Mouse (Mus musculus) thymus, postnatal 0 days (tissue): ENCODE measurements around the gene Slc2a10. TPM values are rescaled to one million over a fixed set of nuclear protein-coding genes. Genes with fewer than 3 reads are reported as not detected.

Source experiments
- DNase-seq: peaks from one replicate; pipeline ENCODE4 v3.0.0-alpha.2; 2015; ENCODE audit warnings: low spot score
- polyA plus RNA-seq: library from polyadenylated mRNA; unstranded; fragments of >200 nt; fragmentation: Nextera tagmentation; extraction: Ambion mirVana; gene quantifications from 2 replicates; pipeline ENCODE4 v1.2.1, GENCODE M21; 2015

Gene Slc2a10
- polyA plus RNA-seq: 0.38 and 0.50 TPM in 2 replicates

DNA sequence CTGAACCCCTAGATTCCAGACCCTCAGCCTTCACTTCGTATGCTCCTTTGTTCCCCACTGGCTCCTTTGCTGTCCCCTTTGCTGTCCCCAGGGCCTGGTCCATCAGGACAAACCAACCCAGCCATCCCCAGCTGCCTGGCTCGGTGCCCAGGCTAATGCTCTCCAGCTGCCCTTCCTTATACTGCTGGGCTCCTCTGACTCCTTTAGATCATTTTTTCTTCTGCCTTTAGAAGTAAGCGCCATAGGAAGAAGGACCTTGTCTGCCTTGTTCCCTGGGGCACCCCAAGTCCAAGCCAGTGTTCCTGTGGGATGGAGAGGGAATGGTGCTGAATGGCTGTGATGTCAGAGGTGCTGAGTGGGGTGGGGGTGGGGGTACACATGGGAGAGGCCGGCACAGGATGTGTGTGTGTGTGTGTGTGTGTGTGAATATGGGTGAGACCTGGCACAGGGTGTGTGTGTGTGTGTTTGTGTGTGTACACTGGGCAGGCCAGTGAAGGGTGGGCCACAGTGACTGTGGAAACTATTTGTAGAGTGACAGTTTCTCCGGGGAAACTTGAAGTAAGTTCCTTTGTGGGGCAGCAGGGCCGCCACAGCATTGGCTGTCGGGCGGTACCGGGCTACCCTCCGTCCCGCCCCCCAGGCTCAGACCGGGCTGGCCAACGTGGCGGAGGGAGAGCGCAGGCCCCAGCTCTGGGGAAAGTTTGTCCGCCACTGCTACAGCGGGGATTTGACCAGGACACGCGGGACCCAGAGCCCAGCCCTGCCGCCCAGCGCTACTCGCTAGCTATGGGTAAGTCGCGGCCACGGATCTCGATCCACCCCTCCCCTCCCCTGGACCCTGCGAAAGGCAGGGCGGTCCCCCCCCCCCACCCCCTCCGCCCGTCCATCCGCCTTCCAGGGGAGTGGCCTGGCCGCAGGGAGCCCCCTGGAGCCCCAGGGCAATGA is at the start of gene Slc2a10:
TSS of gene Slc2a10 (plus strand) at position 529 of the 945 bp plus-strand sequence.
- no peak for DNase-seq

DNA sequence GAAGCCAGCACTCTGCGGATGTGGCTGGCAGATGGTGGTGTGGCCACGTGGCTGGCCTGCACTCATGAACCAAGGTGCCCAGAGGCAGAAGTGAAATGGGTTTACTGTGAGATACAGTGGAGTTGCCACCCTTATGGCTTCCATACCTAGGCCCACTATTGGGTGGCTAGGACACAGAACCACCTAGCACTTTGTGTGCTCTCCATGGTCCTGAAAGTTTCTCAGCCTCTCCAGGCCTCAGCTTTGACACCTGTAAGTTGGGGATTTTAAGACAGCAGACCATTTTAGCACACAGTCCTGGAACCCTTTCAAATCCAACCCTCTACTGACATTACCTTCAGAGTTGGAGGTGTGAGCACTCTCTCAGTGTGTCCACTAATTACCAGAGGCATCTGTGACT is 46.9 kb upstream of the Slc2a10 start:
- DNase-seq: peak; percentile 48

DNA sequence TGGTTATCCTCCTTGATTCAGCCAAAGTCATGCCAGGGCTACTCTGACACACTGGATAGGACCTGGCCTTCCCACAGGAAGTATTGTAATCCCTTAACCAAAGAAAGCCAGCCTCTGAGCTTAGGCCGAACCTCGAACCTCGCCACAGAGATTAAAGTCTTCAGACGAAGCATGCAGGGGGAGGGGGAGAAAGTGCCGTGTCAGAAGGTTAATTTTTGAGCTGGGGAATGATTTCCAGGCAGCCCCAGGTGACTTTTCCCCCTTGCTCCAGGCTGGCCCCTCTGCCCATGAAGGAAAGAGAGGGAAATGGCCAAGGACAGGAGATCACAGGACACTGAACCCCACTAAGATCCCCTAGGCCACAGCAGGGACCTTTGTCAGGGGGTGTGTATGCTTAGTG is 45.4 kb upstream of the Slc2a10 start:
- DNase-seq: no peak

DNA sequence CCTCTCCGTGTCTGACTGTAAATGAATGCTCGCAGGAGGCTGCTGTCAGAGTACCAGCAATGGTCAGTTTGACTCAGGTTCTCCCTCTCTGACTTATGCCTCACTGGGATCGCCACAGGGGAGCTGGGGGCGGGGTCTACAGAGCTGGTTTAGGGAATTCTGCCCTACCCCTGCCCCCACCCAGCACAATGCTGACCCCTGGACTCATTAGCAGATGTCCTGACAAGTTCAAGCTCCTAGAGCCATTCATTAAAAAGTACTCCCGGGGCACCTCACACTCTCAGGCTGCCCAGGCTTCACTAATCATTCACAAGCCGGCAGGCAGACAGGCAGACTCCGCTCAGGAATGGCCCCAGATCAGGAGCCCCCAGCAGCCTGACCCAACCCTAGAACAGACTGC is 43.9 kb upstream of the Slc2a10 start:
- no peak for DNase-seq

DNA sequence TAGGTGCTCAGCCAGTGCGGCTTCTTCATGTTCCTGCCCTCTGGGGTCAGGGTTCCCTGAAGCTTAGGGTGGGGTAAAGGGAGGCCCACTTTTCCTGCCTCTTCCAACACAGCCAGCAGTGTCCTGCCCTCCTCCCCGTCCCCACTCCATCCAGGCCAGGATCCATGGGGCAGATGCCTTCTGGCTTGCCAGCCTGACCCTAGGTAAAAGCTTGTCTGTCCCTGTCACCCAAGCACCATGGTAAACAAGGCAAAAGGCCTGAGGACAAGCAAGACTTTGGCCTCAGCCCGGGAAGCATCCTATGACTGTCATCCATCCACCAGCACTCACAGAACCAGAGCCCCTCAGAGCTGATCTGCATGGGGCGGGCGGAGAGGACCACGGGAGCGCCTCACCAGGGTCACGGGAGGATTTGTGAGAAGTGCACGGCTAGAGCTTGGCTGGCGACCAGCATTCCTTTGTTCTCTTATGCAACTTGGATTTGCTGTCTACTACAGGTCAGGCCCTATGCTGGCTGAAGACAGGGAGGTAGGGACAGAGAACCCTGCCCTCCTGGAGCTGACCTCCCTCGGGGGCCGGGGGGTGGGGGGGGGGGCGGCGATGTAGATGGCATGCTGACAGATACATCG is 35.6 kb upstream of the Slc2a10 start:
- no peak for DNase-seq

DNA sequence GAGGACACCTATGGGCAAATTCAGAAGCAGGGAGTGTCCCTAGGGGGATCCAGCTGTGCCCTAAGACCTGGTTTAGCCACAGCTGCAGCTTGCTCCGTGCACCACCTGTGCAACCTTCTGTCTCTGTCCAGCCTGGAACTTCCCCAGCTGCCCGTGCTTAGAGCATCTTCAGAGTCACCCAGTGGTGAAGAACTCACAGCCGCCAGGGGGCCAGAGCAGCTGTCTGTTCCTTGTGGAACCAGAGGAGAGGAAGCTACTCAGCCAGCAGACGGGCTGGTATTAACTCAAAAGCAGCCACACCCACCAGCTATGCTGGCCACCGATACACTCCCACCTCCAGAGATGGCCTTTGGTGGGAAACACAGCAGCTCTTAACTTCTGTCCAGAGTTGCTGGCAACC is 33.4 kb upstream of the Slc2a10 start:
- peak; percentile 38 for DNase-seq

DNA sequence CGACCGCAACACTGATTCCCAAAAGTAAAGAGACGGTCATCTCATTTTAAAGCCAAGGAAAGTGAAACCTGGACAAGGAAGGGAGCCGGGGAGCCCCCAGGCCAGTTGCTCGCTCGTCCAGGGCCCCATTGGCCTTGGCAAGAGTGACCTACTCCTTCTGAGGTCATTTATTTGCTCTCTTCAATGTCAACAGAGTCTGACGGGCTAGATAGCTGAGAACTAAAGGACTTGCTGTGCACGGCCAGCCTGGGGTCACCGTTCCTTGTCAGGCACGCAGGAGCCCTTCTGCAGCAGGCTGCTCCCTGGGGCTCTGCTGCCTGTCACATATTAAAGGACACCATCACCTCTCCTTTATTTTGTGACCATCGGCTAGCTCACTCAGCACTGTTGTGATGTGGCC is 31.6 kb upstream of the Slc2a10 start:
- no peak for DNase-seq

DNA sequence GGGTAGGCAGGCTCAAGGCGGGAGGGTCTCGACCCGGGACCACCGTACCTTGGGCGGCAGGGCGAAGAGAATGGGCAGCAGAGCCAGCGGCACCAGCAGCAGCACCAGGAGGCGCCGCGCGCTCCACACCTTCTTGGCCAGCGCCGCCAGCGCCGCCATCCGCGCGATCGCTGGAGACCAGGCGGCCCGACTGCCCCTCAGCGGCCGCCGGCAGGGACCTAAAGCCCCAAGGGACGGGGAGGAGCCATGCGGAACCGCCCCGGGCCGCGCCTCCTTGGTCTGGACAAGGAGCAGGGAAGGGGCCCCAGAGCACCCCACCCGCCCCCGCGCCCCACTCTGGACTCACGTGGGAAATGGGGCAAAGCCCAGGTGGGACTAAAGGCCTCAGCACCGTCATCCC is 30.6 kb upstream of the Slc2a10 start, which contains the start of gene Slc13a3:
TSS of gene Slc13a3 (minus strand) at position 228 of the 400 bp plus-strand sequence.
- no peak for DNase-seq

DNA sequence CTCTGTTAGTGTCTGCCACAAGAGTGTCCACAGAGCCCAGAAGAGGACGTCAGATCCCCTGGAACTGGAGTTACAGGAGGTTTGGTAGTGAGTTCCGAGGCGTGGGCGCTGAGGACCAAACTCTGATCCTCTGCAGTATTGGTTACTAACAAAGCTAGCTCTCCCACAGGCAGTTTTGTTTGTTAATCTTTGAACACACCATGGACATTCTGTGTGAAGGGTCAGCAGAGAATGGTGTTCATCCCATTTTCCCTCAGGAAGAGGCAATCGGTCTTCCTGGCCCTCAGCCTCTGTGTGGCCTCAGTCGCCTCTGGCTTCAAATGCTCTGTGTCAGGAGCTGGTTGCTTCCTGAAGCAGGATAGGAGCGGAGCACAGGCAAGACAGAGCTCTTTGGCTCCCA is 28.2 kb upstream of the Slc2a10 start:
- no peak for DNase-seq

DNA sequence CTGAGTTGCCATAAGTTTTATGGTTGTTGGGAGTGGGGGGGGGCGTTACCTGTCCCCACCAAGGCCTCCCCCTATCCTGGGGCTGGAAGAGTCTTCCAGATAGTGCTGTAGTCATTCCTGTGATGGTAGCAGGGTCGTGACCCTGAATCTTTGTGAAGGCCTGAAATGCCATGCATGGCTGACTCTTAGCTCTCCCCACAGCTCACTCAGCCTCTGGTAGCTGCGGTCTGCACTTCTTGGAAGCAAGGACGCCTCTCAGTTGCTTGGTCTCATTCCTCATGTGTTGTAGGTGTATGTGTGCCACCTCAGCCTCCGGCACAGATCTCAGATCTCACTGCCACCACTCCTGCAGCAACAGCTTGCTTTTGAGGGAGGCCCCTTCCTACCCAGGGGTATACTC is 27.7 kb upstream of the Slc2a10 start:
- DNase-seq: no peak

DNA sequence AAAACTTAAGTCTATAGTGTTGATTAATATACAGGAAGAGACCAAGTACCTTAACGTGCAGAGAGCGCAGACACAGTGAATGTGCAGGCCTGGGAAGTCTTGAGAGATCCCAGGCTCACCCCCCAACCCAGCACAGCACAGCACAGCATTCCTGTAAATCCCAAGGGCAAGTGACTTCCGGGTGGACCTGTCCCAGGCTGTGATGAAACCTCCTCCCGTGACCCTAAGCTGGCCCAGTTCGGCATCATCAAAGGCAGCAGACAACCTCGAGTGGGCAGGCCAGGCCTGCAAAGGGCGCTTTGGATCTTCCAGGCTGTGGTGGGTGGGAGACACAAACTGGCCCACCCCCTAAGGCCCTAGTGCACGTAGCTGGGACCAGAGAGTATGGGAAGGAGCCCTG is 21.6 kb upstream of the Slc2a10 start:
- DNase-seq: no peak

DNA sequence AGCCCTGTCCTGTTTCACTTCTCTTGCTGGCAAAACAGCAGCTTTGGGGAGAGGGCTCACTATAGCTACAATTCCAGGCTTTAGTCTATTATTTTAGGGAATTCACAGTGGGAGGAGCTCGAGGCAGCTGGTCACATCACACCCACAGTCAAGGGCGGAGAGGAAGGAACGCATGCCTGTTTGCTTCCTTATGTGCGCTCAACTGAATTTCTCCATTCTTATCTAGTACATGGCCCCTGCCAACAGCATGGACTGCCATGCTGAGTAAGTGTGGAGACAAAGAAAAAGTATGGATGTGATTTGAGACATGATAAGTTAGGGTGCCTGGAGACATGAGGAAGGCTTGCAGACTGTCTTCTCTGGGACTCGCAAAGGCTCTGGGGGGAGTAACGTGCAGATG is 19.4 kb upstream of the Slc2a10 start:
- DNase-seq: no peak

DNA sequence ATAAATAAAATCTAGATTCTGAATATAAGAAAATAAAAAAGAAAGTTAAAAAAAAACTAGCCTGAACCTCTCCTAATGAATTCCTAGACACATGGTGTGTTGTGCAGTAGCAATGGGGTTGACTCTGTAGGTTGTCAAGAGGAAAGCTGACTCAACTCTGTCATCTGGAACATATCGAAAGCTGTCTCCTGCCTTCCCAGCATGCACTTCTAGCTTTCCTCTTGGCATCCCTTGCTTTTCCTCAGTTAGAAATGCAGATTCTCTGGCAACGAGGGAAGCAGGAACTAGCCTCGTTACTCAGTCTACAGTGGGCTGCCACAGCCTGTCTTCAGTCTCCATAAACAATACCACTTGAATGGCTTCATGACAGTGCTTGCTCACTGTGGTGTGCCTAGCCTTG is 17.8 kb upstream of the Slc2a10 start:
- DNase-seq: no peak

DNA sequence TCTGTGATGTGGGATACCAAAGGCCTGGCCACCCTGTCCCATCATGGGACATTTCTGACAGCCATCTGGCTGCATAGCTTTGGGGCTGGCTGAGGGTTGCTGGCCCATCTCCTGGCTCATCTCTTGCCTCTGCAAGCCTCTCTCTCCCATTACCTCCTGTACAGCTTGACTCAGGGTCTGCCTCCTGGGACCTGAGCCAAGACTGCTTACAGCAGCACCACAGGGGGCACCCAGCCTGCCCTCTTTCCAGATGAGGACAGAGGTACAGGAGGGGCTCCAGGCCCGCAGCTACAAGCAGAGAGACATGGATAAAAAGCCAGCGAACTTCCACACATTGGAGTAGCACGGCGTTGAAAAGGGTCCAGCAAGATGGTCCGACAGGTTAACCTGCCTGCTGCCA is 17.2 kb upstream of the Slc2a10 start:
- DNase-seq: no peak

DNA sequence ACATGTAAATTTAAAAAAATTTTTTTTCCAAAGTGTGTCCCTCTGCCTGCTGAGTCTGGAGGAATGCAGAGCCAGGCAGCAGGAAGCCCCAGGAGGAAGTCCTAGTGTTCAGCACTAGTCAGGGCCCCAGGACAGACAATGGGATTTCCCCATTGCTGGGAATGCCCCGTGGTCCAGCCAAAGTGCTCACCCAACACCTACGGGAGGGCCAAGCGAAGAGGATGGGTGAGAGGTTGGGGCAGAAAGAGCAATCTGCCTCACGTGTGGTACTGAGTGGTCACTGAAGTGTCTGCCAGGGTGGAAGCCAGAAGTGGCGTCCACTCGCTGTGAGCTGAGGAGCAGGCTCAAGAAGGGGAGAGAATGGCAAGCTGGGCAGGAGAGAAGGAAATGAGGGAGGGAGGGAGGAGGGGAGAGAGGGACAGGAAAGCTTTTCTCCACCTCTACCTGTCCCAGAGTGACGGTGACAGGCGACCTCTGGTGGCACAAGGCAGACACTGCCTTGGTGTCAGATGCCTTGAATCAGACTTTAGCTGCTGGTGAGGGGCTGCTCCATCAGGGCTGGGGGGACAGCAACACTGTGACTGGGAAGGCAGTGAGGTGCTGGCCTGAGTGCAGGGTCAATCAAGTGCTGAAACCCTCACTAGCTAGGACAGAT is 16.6 kb upstream of the Slc2a10 start:
- peak; percentile 56 for DNase-seq

DNA sequence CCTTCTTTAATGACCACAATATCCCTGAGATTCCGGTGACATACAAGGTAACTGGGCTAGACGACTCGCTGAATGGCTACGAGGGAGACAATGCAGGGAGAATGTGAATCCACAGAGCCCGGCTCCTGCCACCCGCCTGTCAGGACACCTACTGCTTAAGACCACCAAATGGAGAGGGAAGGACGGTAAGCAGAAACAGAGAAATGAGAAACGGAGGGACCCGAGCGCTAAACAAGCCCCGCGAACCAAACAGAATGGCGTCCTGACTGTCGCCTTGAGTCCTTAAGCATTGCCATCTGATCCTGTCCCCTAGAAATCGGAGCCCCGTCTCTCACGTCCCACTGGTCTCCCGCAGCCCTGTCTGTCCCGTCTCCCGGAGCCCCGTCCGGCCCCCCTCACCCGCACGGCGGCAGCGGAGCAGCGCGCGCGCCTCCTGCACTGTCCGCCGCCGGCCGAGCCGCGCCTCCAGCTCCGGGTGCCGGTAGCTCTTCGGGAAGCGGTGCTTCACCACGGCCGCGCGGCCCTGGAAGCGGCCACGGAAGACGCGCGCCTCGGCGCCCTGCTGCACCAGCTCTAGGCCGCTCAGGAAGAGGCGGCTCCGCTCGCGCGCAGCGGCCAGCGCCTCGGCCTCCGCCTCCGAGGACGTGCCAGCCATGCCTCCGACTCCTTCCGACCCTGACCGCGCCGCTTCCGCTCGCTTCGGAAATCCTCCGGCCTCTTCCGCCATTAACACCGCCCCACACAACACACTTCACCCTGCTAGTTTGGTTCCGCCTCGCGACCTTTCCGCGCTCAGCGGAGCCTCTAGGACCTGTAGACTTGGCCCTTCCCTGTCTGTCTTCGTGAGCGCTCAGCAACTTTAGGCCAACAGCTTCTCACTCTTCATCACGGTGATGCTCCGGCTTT is 10.7 kb upstream of the Slc2a10 start, which contains the start of gene Trp53rka:
TSS of gene Trp53rka (minus strand) at position 677 of the 906 bp plus-strand sequence.
- DNase-seq: peak; percentile 67

DNA sequence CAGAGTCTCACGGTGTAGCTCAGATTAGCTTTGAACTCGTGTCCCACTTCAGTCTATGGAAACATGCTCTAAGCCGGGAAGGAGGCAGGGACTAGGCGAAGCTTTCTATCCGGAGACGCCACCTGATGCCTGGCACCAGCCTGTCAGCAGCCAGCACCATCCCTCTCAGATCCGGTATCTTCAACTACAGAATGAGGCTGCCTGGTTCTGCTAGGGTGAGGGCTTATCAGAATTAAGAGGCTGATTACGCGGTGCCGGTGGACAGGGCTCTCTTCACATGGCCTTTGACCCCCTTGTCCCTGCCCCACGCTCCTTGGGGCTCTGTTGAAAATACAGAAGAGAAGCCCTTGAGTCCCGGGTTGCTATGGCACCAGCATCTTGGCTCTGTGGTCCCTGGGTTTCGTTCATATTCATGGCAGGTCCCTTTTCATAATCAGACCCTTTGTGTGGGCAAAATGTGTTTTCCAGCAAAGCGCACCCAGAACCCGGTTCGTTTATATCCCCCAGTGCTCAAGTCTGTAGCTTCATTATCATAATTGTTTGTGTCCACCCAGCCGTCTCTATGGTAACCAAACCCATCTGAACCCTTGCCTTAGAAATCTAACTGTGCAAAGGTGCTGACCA is 9.9 kb upstream of the Slc2a10 start:
- no peak for DNase-seq

DNA sequence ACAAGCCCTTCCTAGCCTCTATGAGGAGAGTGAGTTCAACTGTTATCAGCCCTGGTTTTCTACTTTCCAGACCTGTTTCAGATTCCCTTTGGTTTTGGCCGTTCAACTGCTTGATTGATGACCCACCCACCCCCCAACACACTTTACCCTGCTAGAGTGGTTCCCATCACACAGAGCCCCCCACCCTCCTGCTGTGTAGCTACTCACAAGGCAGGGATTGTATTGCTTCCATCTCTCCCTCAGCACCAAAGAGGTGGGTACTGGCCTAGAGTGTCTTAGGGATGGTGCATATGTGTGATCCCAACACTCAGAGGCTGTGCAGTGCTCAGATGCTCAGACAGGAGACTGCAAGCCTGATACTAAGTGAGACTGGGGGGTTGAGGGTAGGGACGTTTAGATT is 9.1 kb upstream of the Slc2a10 start:
- no peak for DNase-seq

DNA sequence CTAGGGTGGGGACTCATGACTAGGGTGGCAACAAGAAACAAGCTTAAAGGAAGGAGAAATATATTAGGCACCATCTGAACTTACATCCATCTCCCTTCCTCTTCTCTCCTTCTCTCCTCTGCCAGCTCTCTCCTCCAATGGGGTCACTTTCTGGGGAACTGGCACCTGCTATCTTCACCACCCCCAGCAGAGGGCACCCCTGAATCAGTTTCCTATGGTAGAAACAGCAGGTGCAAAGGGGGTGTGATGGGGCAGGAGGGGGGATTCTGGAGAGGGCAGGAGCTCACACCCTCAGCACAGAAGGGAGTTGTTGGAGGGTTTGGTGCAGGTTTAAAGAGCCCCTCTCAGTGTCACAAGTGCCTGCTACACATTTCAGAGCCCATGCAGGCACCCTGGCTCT is 7.3 kb upstream of the Slc2a10 start:
- peak; percentile 70 for DNase-seq

DNA sequence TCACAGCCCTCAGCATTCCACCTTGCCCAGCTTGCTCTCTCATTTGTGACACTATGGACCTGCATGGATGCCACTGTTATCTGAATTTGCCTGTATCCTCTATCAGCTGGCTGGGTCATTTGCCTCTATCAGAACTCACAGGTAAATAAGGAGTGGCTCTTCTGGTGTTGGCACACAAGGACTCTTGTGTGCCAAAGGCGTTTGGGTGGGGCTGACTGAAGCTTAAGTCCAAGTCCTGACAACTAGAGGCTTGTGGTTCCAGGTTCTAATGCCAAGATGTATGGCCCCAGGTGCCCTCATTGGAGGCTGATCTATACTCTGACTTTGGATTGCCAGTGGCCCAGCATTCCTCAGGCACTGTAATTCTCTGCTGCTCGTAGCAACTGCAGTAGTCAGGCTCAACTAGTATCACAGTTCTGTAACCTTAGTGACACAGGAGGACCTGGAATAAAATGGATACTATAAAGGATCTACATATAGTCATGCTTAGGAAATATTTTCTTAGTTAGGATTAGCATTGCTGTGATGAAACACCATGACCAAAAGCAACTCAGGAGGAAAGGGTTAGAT is 5.8 kb upstream of the Slc2a10 start:
- no peak for DNase-seq
